Comparison of ENCODE assay signal across 11 mouse cellular contexts in the genomic region with DNA sequence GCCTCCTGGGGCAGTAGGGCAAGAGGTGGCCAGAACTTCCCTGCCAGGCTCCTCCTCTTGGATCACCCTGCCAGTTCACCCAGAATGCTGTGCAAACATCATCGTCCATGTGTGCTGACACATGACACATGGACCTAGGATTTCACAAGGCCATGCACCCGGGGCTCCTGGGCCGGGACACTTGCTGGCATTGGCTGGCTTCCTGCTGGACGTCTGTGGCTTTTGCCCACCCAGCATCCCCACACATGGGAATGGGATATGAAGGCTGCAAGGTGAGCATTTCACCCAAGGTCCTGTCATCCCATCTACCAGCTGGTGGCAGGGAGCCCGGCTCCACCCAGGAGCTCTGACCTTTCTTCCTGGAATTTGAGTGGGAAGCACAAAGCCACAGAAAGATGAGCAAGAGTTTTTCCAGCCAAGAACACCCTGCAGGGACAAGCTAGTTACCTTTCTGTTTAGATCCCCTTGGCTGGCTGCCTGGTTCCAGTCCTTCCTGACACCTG. TPM values are rescaled to one million over a fixed set of nuclear protein-coding genes. Genes with fewer than 3 reads are reported as not detected.
A peak's percentile ranks its signal among the peaks of the same experiment; 100 is the strongest.
DNase-seq lines count a peak whose midpoint lies in the region; ATAC-seq and TF ChIP-seq lines count a peak whose summit lies in the region.
"Had no signal": no experiment of that assay in that cellular context is flagged by ENCODE, and none has a peak within 500 bp of the region (broad histone marks: within the 10 kb centered on the region; RNA-seq: fewer than 3 reads in every experiment).

No protein-coding gene starts in this region.

- no peak overlapping the region for H3K4me3 ChIP-seq in liver, postnatal 0 days (ENCODE audit: low read depth, low read length)
- no peak overlapping the region for H3K4me3 ChIP-seq in midbrain, embryonic 16.5 days (ENCODE audit: low read depth, low read length)
- H3K4me3 ChIP-seq in midbrain, embryonic 14.5 days (replicated peaks; ENCODE audit: low read depth, low read length), result no peak overlapping the region
- H3K4me3 ChIP-seq: forebrain, embryonic 10.5 days; heart, embryonic 10.5 days had no signal

- H3K27ac ChIP-seq in liver, postnatal 0 days (ENCODE audit: low read depth), result peak overlapping the region; percentile 85
- H3K27ac ChIP-seq in midbrain, embryonic 16.5 days (ENCODE audit: low read length), result no peak overlapping the region
- H3K27ac ChIP-seq in midbrain, embryonic 14.5 days (replicated peaks; ENCODE audit: low read depth, low read length), result no peak overlapping the region
- H3K27ac ChIP-seq: forebrain, embryonic 10.5 days; heart, embryonic 10.5 days had no signal

- TF ChIP-seq CTCF in liver, postnatal 0 days (IDR thresholded peaks at IDR 0.05; ENCODE audit: low read depth), result no peak

- H3K9me3 ChIP-seq in liver, postnatal 0 days (ENCODE audit: low read length), result no peaks in the 10 kb centered on the region
- no peaks in the 10 kb centered on the region for H3K9me3 ChIP-seq in midbrain, embryonic 16.5 days (replicated peaks; ENCODE audit: control insufficient read depth, low read length, poor library complexity, severe bottlenecking)
- H3K9me3 ChIP-seq in midbrain, embryonic 14.5 days (ENCODE audit: control insufficient read depth, low read length), result no peaks in the 10 kb centered on the region
- H3K9me3 ChIP-seq: forebrain, embryonic 10.5 days; heart, embryonic 10.5 days had no signal

- ATAC-seq in liver, postnatal 0 days, result peak; percentile 99
- ATAC-seq in midbrain, embryonic 16.5 days, result no peak; the same call in 1 of the 2 replicates
- ATAC-seq in midbrain, embryonic 14.5 days (ENCODE audit: low FRiP score, low TSS enrichment), result no peak
- ATAC-seq: hindbrain, embryonic 16.5 days had no signal

- DNase-seq in testis, postnatal 10 days (ENCODE audit: low spot score), result peak; percentile 60
- no peak for DNase-seq in testis, postnatal 14 days (ENCODE audit: low spot score)
- DNase-seq in cerebellum, adult 9-10 months, result peak; percentile 78
- peak; percentile 72 for DNase-seq in liver, postnatal 0 days
- DNase-seq in left cerebral cortex, adult 9 months (ENCODE audit: low spot score in 2 of 2), result no peak
- no peak for DNase-seq in MN1 (ENCODE audit: low spot score)
- no peak for DNase-seq in midbrain, embryonic 14.5 days

- H3K4me2 ChIP-seq in liver, postnatal 0 days (ENCODE audit: low read depth, low read length), result no peak overlapping the region; the same call in 1 of the 2 replicates
- no peak overlapping the region for H3K4me2 ChIP-seq in midbrain, embryonic 16.5 days (ENCODE audit: low read length)
- no peak overlapping the region for H3K4me2 ChIP-seq in midbrain, embryonic 14.5 days (ENCODE audit: low read length)

- no peaks in the 10 kb centered on the region for H3K4me1 ChIP-seq in liver, postnatal 0 days (ENCODE audit: insufficient read depth)
- peaks cover 9% of the 10 kb centered on the region for H3K4me1 ChIP-seq in midbrain, embryonic 16.5 days (ENCODE audit: control insufficient read depth, insufficient read depth, low read length)
- H3K4me1 ChIP-seq in midbrain, embryonic 14.5 days (ENCODE audit: control insufficient read depth, insufficient read depth, low read length), result peaks cover 4% of the 10 kb centered on the region; the same call in 1 of the 2 replicates

- 59% methylated on average over 5 of the region's 5 CpGs for WGBS in liver, postnatal 0 days (ENCODE audit: insufficient replicate concordance)
- 81% methylated on average over 5 of the region's 5 CpGs for WGBS in midbrain, embryonic 16.5 days
- WGBS in midbrain, embryonic 14.5 days, result 88% methylated on average over 5 of the region's 5 CpGs

- no peaks in the 10 kb centered on the region for H3K36me3 ChIP-seq in liver, postnatal 0 days (replicated peaks; ENCODE audit: insufficient read depth, low read length)
- H3K36me3 ChIP-seq in midbrain, embryonic 16.5 days (ENCODE audit: control insufficient read depth, insufficient read depth, low read length), result no peaks in the 10 kb centered on the region
- no peaks in the 10 kb centered on the region for H3K36me3 ChIP-seq in midbrain, embryonic 14.5 days (ENCODE audit: control insufficient read depth, insufficient read depth, low read length)
- H3K36me3 ChIP-seq: forebrain, embryonic 10.5 days; heart, embryonic 10.5 days had no signal

- H3K27me3 ChIP-seq in liver, postnatal 0 days (ENCODE audit: insufficient read depth, low read length), result no peaks in the 10 kb centered on the region
- no peaks in the 10 kb centered on the region for H3K27me3 ChIP-seq in midbrain, embryonic 16.5 days (ENCODE audit: control insufficient read depth, insufficient read depth, low read depth, low read length)
- no peaks in the 10 kb centered on the region for H3K27me3 ChIP-seq in midbrain, embryonic 14.5 days (ENCODE audit: control insufficient read depth, insufficient read depth, low read length)

- no peak overlapping the region for H3K9ac ChIP-seq in liver, postnatal 0 days (replicated peaks)
- H3K9ac ChIP-seq in midbrain, embryonic 16.5 days (ENCODE audit: low read depth, low read length), result no peak overlapping the region
- H3K9ac ChIP-seq in midbrain, embryonic 14.5 days (replicated peaks; ENCODE audit: low read length), result no peak overlapping the region

- peak; percentile 52 for TF ChIP-seq EP300 in liver, postnatal 0 days (IDR thresholded peaks at IDR 0.05; ENCODE audit: low read depth)

RNA-seq across cellular contexts. Expression of gene Mical3, which starts 8.0 kb away (rescaled TPM):
- polyA plus RNA-seq in liver, postnatal 0 days (2015; fragmentation: Nextera tagmentation; extraction: Ambion mirVana), result 4.0 and 4.5 TPM in 2 replicates
- polyA plus RNA-seq in midbrain, embryonic 16.5 days (2015; fragmentation: Nextera tagmentation; extraction: Ambion mirVana), result 37.0 and 43.2 TPM in 2 replicates
- polyA plus RNA-seq in midbrain, embryonic 14.5 days (2014; fragmentation: Nextera tagmentation; extraction: Ambion mirVana), result 51.5 and 51.7 TPM in 2 replicates

Comparison
In these comparisons a context has a peak if more than half of its experiments do, and no peak if none do; other contexts are left out.
1. DNase-seq: peak in testis, postnatal 10 days (single experiment), cerebellum, adult 9-10 months (single experiment) and liver, postnatal 0 days (single experiment); none in testis, postnatal 14 days (single experiment), left cerebral cortex, adult 9 months (0 of 2), MN1 (single experiment) and midbrain, embryonic 14.5 days (single experiment).